Mouse (Mus musculus): ENCODE measurements at regions not wholly inside any gene's neighbourhood (a gene's known extent, or its start where the extent isn't known, plus 50 kb on each side); places are given as distances from the start of the nearest gene placed in this dataset.

- no peak for DNase-seq
Observed at GRCm38 (mm10) chr9:52841105-52841504, 161.5 kb upstream of the AI593442 start.

- no peak for DNase-seq
Observed at GRCm38 (mm10) chr9:52839996-52840395, 160.4 kb upstream of the AI593442 start.

- peak in 1 of 2 experiments; percentile 4 for DNase-seq
Observed at GRCm38 (mm10) chr9:52836151-52836630, 156.6 kb upstream of the AI593442 start.

GRCm38 (mm10) chr9:52835481-52836150 is 156.0 kb upstream of the AI593442 start:
- DNase-seq, result peak; percentile 2 to 37

GRCm38 (mm10) chr9:52826781-52827180 is 147.2 kb upstream of the AI593442 start:
- no peak for DNase-seq

GRCm38 (mm10) chr9:52816309-52816708 is 136.7 kb upstream of the AI593442 start:
- no peak for DNase-seq

- DNase-seq, result no peak
Observed at GRCm38 (mm10) chr9:52802969-52803368, 123.4 kb upstream of the AI593442 start.

- DNase-seq, result no peak
Observed at GRCm38 (mm10) chr9:52801801-52802200, 122.2 kb upstream of the AI593442 start.

- no peak for DNase-seq
Observed at GRCm38 (mm10) chr9:52800476-52800875, 120.9 kb upstream of the AI593442 start.

- peak; percentile 39 to 49 for DNase-seq
Observed at GRCm38 (mm10) chr9:52792596-52792995, 113.0 kb upstream of the AI593442 start.

GRCm38 (mm10) chr9:52782520-52782919 is 102.9 kb upstream of the AI593442 start:
- DNase-seq, result no peak

- DNase-seq, result no peak
Observed at GRCm38 (mm10) chr9:52776542-52776941, 97.0 kb upstream of the AI593442 start.

GRCm38 (mm10) chr9:52775232-52775631 is 95.7 kb upstream of the AI593442 start:
- DNase-seq, result no peak

- peak; percentile 25 to 60 for DNase-seq
Observed at GRCm38 (mm10) chr9:52768056-52768455, 88.5 kb upstream of the AI593442 start.

GRCm38 (mm10) chr9:52765809-52766208 is 86.2 kb upstream of the AI593442 start:
- DNase-seq, result no peak

GRCm38 (mm10) chr9:52762836-52763235 is 83.3 kb upstream of the AI593442 start:
- DNase-seq, result no peak

GRCm38 (mm10) chr9:52761257-52761656 is 81.7 kb upstream of the AI593442 start:
- no peak for DNase-seq

GRCm38 (mm10) chr9:52748366-52748765 is 68.8 kb upstream of the AI593442 start:
- no peak for DNase-seq

GRCm38 (mm10) chr9:52738560-52739100 is 59.0 kb upstream of the AI593442 start:
- DNase-seq, result no peak
